Mouse (Mus musculus): ENCODE measurements at regions not wholly inside any gene's neighbourhood (a gene's known extent, or its start where the extent isn't known, plus 50 kb on each side); places are given as distances from the start of the nearest gene placed in this dataset.

- WGBS = 61% methylated on average over 5 of the region's 5 CpGs
- Histone ChIP-seq H3K27ac (no peak overlapping the region), H3K9me3 (no peaks in the 10 kb centered on the region), H3K9ac (no peak overlapping the region), H3K36me3 (replicated peaks) (no peaks in the 10 kb centered on the region), H3K4me1 (peaks cover 4% of the 10 kb centered on the region; the same call in 1 of the 2 replicates), H3K4me2 (no peak overlapping the region), H3K27me3 (no peaks in the 10 kb centered on the region), H3K4me3 (replicated peaks) (no peak overlapping the region)
- ATAC-seq (ENCODE audit: low FRiP score) = no peak
Measured at GRCm38 (mm10) chr12:106969873-106970272, 518.6 kb upstream of the 3110018I06Rik start.

GRCm38 (mm10) chr12:106992421-106992820 is 496.0 kb upstream of the 3110018I06Rik start:
- no peaks in the 10 kb centered on the region for H3K9me3 ChIP-seq
- H3K4me1 ChIP-seq = no peaks in the 10 kb centered on the region
- no peaks in the 10 kb centered on the region for H3K27me3 ChIP-seq
- no peaks in the 10 kb centered on the region for H3K36me3 ChIP-seq (replicated peaks)
- H3K4me3 ChIP-seq (replicated peaks) = no peak overlapping the region
- H3K9ac ChIP-seq = no peak overlapping the region
- no peak overlapping the region for H3K4me2 ChIP-seq
- WGBS = 72% methylated on average over 3 of the region's 3 CpGs
- no peak overlapping the region for H3K27ac ChIP-seq
- ATAC-seq (ENCODE audit: low FRiP score) = no peak

DNA sequence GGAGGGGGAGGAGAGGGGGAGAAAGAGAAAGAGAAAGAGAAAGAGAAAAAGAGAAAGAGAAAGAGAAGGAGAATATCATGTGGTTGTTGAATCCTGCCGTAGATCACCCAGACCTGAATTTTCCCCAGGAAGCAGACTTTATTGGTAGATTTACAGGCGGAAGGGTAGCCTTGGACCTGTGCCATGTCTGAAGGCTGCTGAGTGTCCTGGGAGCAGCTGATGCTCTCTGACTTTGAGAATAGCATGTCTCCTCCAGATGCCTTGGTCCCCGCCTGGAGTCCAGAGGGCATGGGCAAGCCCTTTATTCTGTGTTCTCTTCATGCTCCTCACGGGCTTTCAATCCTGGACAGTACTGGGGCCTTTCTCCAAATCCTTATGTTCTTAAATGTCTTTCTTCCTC is 495.4 kb upstream of the 3110018I06Rik start:
- H3K27me3 ChIP-seq = no peaks in the 10 kb centered on the region
- H3K4me1 ChIP-seq = no peaks in the 10 kb centered on the region
- no peak overlapping the region for H3K4me3 ChIP-seq (replicated peaks)
- H3K9me3 ChIP-seq = no peaks in the 10 kb centered on the region
- H3K4me2 ChIP-seq = no peak overlapping the region
- WGBS = 77% methylated on average over 4 of the region's 4 CpGs
- no peak overlapping the region for H3K9ac ChIP-seq
- H3K36me3 ChIP-seq (replicated peaks) = no peaks in the 10 kb centered on the region
- no peak for ATAC-seq (ENCODE audit: low FRiP score)
- no peak overlapping the region for H3K27ac ChIP-seq

DNA sequence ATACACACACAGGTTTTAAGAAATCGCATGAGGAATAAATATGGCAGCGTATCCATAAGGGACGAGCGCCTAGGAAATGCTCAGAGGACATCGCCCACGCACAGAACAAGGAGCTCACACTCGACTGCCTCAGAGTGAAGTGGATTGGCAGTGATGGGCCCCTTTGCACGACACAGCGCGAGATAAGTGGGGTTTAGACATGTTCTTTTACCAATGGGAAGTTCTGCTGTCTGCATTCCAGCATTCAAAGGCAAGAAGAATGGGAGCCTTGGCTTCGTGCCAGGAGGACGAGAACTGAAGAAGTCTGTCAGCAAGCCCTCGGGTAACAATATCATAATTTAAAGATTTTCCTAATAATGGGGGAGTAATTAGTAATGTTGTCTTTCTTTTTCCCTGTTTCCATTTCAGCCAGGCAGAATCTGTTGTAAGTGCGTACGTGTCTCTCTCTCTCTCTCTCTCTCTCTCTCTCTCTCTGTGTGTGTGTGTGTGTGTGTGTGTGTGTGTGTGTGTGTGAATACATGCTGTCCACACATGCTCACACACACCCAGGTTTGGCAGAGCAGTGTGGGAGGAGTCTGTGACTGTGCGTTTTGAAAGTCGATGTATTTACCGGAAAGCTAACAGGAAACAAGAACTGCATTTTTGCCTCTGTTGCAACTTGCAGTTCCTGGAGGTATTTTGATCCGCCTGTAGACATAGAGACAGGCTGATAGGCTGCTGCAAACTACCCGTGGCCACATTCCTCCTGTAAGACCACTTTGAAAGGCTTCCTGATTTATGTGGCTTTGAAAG is 477.2 kb upstream of the 3110018I06Rik start:
- ATAC-seq (ENCODE audit: low FRiP score) = no peak
- no peak overlapping the region for H3K4me2 ChIP-seq

GRCm38 (mm10) chr12:107016801-107017200 is 471.6 kb upstream of the 3110018I06Rik start:
- Histone ChIP-seq H3K36me3 (replicated peaks) (no peaks in the 10 kb centered on the region), H3K9ac (no peak overlapping the region), H3K27me3 (no peaks in the 10 kb centered on the region), H3K27ac (no peak overlapping the region), H3K4me3 (replicated peaks) (no peak overlapping the region), H3K4me1 (no peaks in the 10 kb centered on the region), H3K9me3 (no peaks in the 10 kb centered on the region), H3K4me2 (no peak overlapping the region)
- 86% methylated on average over 2 of the region's 2 CpGs for WGBS
- ATAC-seq (ENCODE audit: low FRiP score) = no peak

More for the DNA sequence above, 477.2 kb upstream of the 3110018I06Rik start:
- H3K4me1 ChIP-seq = peaks cover 14% of the 10 kb centered on the region; the same call in 1 of the 2 replicates
- H3K36me3 ChIP-seq (replicated peaks) = no peaks in the 10 kb centered on the region
- H3K4me3 ChIP-seq (replicated peaks) = no peak overlapping the region
- H3K27me3 ChIP-seq = no peaks in the 10 kb centered on the region
- H3K27ac ChIP-seq = no peak overlapping the region
- WGBS = 61% methylated on average over 20 of the region's 20 CpGs
- no peak overlapping the region for H3K9ac ChIP-seq
- H3K9me3 ChIP-seq = no peaks in the 10 kb centered on the region

DNA sequence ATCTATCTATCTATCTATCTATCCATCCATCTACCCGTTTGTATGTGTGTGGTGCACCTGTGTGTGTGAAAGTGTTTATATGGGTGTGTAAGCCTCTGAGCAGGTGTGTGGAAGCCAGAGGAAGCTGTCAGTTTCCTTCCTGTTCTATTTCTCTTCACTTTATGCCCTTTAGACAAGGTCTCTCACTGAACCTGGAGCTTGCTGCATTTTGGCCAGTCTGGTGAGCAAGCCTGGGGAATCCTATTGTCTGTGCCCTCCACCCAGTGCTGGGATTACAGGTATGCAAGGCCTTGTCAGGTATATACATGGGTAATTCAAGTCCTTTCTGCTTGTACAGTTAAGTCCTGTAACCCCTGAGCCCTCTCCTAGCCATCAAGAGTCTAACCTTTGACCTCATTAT is 466.6 kb upstream of the 3110018I06Rik start:
- H3K36me3 ChIP-seq (replicated peaks) = no peaks in the 10 kb centered on the region
- no peak overlapping the region for H3K4me2 ChIP-seq
- H3K4me3 ChIP-seq (replicated peaks) = no peak overlapping the region
- H3K9ac ChIP-seq = no peak overlapping the region
- H3K27ac ChIP-seq = no peak overlapping the region
- no peaks in the 10 kb centered on the region for H3K4me1 ChIP-seq
- 83% methylated on average over 1 of the region's 1 CpGs for WGBS
- no peaks in the 10 kb centered on the region for H3K9me3 ChIP-seq
- no peak for ATAC-seq (ENCODE audit: low FRiP score)
- 0 out of 2 replicates have a peak, but pooled peaks cover under 1% of the 10 kb centered on the region for H3K27me3 ChIP-seq

- Histone ChIP-seq H3K4me1 (peaks cover 10% of the 10 kb centered on the region; the same call in 1 of the 2 replicates), H3K4me3 (replicated peaks) (no peak overlapping the region), H3K27ac (no peak overlapping the region), H3K9me3 (no peaks in the 10 kb centered on the region), H3K27me3 (peaks cover 9% of the 10 kb centered on the region; the same call in 1 of the 2 replicates), H3K36me3 (replicated peaks) (no peaks in the 10 kb centered on the region), H3K9ac (no peak overlapping the region), H3K4me2 (no peak overlapping the region)
- WGBS = 86% methylated on average over 5 of the region's 5 CpGs
- no peak for ATAC-seq (ENCODE audit: low FRiP score)
Measured at GRCm38 (mm10) chr12:107026821-107027220, 461.6 kb upstream of the 3110018I06Rik start.

- Histone ChIP-seq H3K4me3 (replicated peaks) (no peak overlapping the region), H3K27ac (no peak overlapping the region), H3K4me1 (peaks cover 10% of the 10 kb centered on the region; the same call in 1 of the 2 replicates), H3K4me2 (peak overlapping the region; percentile 10; the same call in 1 of the 2 replicates), H3K9ac (no peak overlapping the region), H3K9me3 (no peaks in the 10 kb centered on the region), H3K27me3 (peaks cover 9% of the 10 kb centered on the region; the same call in 1 of the 2 replicates), H3K36me3 (replicated peaks) (no peaks in the 10 kb centered on the region)
- peak; percentile 58; the same call in 1 of the 2 replicates for ATAC-seq (ENCODE audit: low FRiP score)
- 43% methylated on average over 23 of the region's 23 CpGs for WGBS
Measured at GRCm38 (mm10) chr12:107027842-107028549, 460.4 kb upstream of the 3110018I06Rik start.

- no peak overlapping the region for H3K9ac ChIP-seq
- H3K4me2 ChIP-seq = no peak overlapping the region
- no peak overlapping the region for H3K4me3 ChIP-seq (replicated peaks)
- H3K4me1 ChIP-seq = peaks cover 10% of the 10 kb centered on the region; the same call in 1 of the 2 replicates
- 46% methylated on average over 1 of the region's 1 CpGs for WGBS
- peaks cover 9% of the 10 kb centered on the region; the same call in 1 of the 2 replicates for H3K27me3 ChIP-seq
- H3K9me3 ChIP-seq = no peaks in the 10 kb centered on the region
- no peak overlapping the region for H3K27ac ChIP-seq
- no peak for ATAC-seq (ENCODE audit: low FRiP score)
- H3K36me3 ChIP-seq (replicated peaks) = no peaks in the 10 kb centered on the region
Measured at GRCm38 (mm10) chr12:107028985-107029384, 459.4 kb upstream of the 3110018I06Rik start.

DNA sequence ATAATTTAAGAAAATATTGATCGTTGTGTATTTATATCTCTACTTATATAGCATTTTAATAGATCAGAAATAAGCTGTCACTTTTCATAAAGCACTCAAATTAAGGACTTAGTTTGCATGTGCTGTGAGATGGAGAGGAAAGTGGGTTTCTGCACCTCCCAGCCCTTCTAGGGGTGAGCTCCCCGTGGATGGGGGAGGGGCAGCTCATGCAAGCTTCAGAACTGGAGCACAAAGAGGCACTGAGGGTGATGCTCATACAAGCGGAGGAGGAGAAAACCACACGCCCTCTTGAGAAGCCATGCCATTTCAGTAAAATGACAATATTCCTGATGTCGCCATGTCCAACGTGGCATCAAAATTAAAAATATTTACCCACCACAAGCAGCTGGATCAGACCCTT is 452.1 kb upstream of the 3110018I06Rik start:
- Histone ChIP-seq H3K36me3 (replicated peaks) (no peaks in the 10 kb centered on the region), H3K9me3 (no peaks in the 10 kb centered on the region), H3K4me3 (replicated peaks) (no peak overlapping the region), H3K4me2 (no peak overlapping the region), H3K27ac (no peak overlapping the region), H3K9ac (no peak overlapping the region), H3K27me3 (no peaks in the 10 kb centered on the region), H3K4me1 (0 out of 2 replicates have a peak, but pooled peaks cover 3% of the 10 kb centered on the region)
- ATAC-seq (ENCODE audit: low FRiP score) = no peak
- WGBS = 73% methylated on average over 6 of the region's 6 CpGs

- 0 out of 2 replicates have a peak, but pooled peaks cover 3% of the 10 kb centered on the region for H3K27me3 ChIP-seq
- no peak overlapping the region for H3K9ac ChIP-seq
- no peaks in the 10 kb centered on the region for H3K9me3 ChIP-seq
- H3K27ac ChIP-seq = 0 out of 2 replicates have a peak overlapping the region, but pooled peaks have one; percentile 9
- H3K4me3 ChIP-seq (replicated peaks) = no peak overlapping the region
- no peak for ATAC-seq (ENCODE audit: low FRiP score)
- H3K4me2 ChIP-seq = no peak overlapping the region
- H3K4me1 ChIP-seq = peaks cover 8% of the 10 kb centered on the region
- WGBS = 48% methylated on average over 13 of the region's 13 CpGs
- no peaks in the 10 kb centered on the region for H3K36me3 ChIP-seq (replicated peaks)
Measured at GRCm38 (mm10) chr12:107041927-107042652, 446.3 kb upstream of the 3110018I06Rik start.

DNA sequence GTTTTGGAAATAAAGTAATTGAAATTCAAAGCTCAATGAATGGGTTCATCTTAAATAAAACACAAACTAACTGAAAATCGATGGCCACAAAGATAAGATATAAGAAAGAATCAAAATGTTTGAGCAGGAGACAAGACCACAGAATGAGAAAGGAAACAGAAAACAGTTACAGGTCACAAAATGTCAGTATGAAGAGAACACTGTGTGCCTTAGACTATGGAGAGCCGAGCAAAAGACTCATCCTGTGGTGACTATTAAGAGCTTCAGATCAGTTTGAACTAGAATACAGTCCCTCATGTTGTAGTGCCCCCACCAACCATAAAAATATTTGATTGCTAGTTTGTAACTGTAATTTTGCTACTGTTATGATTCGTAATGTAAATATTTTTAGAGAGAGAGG is 441.9 kb upstream of the 3110018I06Rik start:
- no peak for ATAC-seq (ENCODE audit: low FRiP score)
- no peaks in the 10 kb centered on the region for H3K36me3 ChIP-seq (replicated peaks)
- no peaks in the 10 kb centered on the region for H3K9me3 ChIP-seq
- WGBS = 94% methylated on average over 3 of the region's 3 CpGs
- H3K27ac ChIP-seq = no peak overlapping the region
- 0 out of 2 replicates have a peak, but pooled peaks cover 3% of the 10 kb centered on the region for H3K27me3 ChIP-seq
- H3K4me3 ChIP-seq (replicated peaks) = no peak overlapping the region
- peaks cover 12% of the 10 kb centered on the region for H3K4me1 ChIP-seq
- H3K9ac ChIP-seq = no peak overlapping the region
- no peak overlapping the region for H3K4me2 ChIP-seq

Data from forebrain, embryonic 12.5 days (tissue).